Mouse (Mus musculus) cerebellum, adult 9-11 months (tissue): Measurements from ENCODE around the gene Ptpn7.

Source experiments
- DNase-seq: peaks from one replicate; pipeline ENCODE4 v3.0.0; 2022

Gene Ptpn7

DNA sequence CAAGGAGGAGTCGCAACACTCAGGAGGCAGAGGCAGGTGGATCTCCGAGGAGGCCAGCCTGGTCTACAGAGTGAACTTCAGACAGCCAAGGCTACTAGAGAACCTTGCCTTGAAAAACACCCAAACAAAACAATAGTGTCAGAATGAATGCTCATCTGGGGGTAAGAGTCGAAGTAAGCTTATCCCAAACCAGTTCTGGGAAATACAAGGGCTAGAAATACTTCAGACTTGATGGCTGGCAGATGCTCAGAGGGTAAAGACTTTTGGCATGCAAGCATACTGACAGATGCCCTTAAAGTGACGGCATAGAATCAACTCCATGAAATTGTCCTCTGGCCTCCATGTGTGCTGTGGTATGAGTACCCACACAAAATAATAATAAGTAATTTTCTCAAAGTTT lies 56.7 kb downstream of the Ptpn7 start:
- no peak for DNase-seq

DNA sequence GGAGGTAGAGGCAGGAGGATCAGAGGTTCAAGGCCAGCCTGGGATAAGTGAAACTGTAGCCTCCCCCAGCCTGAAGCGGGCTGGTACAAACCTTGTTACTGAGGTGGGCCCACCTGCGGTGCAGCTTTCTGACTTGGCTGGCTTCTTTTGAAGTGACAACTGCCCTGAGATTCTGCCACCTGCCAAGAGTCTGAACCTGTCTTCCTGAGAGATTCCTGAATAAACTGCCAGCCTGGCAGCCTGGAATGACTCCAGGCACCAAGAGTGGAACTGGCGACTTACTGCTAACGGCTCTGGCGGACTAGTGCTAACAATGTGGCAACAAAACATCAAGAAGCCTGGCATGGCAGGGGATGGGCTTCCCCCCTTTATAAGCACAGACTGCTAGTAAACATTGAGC lies 61.8 kb downstream of the Ptpn7 start:
- peak; percentile 61 for DNase-seq
